Mouse (Mus musculus) kidney, postnatal 36 days (tissue): Measurements from ENCODE around the gene Galnt6.
"Not testable (repeated sequence)": the region's sequence is repeated elsewhere in the genome, so short reads cannot be mapped to it uniquely, and the experiment has no call there.

Source experiments
- DNase-seq, 2 experiments: peaks; one replicate each; pipeline ENCODE4 v3.0.0; 2021 to 2022; ENCODE audit warnings: mixed read lengths in 2 of 2

The Galnt6 gene

DNA sequence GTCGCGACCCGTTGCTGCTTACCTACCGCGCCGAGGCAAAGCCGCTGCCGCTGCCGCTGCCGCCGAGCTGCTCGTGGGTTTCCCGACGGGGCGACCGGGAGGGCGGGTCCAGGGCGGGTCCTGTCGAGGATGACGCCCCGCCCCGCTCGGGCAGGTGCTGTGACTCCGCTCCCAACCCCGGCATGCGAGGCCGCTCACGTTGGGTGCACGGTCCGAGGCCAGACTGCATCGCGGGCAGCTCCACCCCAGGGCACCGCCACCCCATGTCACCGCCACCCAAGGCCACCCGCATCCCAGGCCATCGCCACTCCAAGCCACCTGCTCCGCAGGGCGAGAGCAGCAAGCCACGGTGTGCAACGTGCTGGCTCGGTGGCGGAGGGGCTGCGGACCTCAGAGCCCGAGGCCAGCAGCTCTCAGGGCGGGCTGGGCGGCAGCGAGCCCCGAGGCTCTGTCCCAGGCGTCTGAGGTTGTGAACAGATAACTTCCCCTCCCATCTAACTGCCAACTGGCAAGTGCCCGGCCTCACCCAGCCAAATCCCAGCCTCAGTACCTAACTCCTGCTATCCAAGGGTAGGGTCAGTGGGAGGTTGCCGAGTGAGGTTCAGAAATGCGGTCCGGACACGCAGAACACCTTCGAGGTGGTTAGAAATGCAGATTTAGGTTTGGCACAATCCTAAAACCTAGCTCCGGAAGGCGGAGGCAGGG lies at the start of gene Galnt6:
Gene Galnt6 (minus strand): TSS at position 96 of the 705 bp plus-strand sequence.
- DNase-seq = peak in 1 of 2 experiments; percentile 55

DNA sequence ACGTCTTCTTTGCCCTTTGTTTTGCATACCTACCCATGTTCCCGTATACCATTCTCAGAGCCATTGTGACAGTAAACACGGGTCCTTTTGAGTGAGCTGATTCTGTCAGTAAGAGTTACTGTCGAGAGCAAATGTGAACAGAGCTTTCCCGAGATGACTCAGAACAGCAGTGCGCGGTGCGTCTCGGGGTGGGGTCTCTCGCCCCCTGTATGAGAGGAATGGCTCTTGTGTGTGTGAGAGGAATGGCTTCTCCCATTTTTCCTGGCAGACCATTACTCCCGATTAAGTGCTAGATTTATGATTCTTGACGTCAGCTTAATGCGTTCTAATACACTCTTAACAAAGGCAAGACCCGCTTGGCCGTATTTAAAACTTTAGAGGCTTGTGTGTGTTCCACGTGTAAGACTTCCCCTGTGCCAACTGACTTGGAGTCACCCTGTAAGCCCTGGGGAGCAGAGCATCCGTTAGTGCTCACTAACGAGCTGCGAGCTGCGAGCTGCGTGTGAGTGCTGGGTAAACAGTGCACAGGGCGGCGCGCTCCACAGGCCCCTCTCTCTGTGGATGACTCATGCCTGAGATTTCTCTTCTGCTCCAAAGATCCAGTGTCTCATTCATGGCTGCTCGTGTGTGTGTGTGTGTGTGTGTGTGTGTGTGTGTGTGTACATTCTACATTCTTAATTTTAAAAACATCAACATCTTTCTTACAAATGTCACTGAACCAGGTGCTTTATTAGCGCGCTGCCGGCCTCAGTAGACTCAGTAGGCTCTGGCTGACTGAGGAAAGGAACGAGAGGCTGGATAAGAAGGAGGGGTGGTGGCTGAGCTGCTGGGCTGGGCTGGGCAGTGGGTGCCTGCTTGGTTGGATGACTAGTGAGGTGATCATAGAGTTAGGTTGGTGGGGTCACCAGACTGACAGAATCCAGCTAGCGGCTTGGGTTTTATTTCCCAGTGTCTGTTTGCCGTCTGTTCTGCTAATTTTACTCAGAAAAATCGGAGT lies 48.1 kb upstream of the Galnt6 start:
- peak in 1 of 2 experiments; percentile 18 for DNase-seq

- DNase-seq = no peak
Measured at GRCm38 (mm10) chr15:100776424-100776823, 47.2 kb upstream of the Galnt6 start.

- DNase-seq = no peak
Measured at GRCm38 (mm10) chr15:100775189-100776166, 46.3 kb upstream of the Galnt6 start.

DNA sequence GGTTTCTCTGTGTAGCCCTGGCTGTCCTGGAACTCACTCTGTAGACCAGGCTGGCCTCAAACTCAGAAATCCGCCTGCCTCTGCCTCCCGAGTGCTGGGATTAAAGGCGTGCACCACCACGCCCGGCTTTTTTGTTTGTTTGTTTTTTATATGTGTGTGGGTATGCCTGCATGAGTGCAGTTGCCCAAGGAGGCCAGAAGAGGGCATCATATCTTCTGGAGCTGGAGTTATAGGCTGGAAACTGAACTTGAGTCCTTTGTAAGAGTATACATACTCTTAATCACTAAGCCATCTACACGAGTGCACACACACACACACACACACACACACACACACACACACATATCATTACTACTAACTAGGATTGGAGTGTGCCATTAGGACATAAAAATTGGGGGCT lies 44.7 kb upstream of the Galnt6 start:
- not testable (repeated sequence) for DNase-seq

DNA sequence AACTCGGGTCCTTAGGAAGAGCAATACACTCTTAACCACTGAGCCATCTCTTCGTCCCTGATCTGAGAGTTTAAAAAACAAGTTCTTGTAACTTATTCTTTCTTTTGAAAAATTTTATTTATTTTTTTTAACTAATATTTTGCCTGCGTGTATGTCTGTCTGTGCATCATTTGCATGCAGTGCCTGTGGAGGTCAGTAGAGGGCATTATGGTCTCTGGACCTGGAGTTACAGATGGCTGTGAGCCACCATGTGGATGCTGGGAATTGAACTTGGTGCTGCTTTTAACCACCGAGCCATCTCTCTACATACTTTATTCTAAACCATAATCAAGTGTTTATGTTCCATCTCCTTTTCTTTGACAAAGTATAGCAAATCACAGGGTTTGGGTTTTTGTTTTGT lies 43.5 kb upstream of the Galnt6 start:
- DNase-seq = no peak

- no peak for DNase-seq
Measured at GRCm38 (mm10) chr15:100770338-100770737, 41.2 kb upstream of the Galnt6 start.

- DNase-seq = not testable (repeated sequence)
Measured at GRCm38 (mm10) chr15:100769023-100769422, 39.8 kb upstream of the Galnt6 start.

DNA sequence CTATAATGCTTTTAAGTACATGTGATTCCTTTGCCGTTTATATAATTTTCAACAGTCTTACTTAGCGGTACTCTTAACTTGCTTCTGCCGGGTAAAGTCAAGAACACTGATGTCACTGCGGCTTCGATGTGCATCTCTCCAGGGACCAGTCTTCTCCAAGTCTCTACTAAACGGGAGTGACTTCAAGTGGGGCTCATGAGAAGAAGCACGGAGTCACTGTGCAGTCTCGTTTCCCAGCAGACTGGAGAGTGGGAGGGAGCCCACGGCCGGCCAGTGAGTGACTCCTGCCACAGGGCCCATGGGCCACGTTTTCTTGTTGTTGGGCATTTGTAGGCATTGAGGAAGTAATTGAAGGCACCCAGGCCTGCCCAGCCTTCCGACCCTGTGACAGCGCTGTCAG lies 38.7 kb upstream of the Galnt6 start:
- no peak for DNase-seq

- no peak for DNase-seq
Measured at GRCm38 (mm10) chr15:100766826-100767225, 37.6 kb upstream of the Galnt6 start.

DNA sequence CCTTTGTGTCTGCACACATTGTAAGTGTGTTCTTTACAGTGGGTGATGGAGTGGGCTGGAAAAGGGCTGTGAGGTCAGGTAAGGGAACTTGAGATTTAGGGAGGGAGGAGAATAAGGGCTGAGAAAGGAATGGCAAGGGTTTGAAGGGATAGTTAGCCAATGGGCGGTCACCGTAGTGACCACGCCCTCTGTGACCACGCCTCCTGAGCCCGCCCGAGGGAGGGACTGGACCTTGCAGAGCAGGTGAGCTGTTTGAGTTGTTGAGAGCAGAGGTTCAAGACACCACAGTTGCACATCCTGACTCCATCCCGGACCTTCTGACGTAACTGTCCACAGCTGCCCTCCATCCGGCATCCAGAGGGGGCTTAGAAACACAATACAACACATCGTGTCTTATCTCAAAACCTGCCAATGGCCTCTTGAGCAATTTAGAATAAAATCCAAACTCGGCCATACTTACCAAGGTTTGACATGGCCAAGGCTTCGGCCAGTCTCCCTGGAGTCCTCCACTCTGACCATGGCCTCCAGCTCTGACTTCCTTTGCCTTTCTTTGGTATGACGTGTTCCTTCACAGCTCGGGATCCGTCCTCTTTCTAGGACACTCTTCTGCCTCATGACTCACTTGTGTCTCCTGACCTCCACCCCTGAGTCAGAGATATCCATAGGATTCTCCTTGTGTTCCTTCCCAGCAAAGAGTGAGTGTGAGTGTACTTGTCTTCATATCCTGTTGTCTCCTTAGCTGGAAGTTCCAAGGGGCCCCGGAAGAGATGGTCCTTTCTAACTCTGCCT lies 35.2 kb upstream of the Galnt6 start:
- DNase-seq = no peak

DNA sequence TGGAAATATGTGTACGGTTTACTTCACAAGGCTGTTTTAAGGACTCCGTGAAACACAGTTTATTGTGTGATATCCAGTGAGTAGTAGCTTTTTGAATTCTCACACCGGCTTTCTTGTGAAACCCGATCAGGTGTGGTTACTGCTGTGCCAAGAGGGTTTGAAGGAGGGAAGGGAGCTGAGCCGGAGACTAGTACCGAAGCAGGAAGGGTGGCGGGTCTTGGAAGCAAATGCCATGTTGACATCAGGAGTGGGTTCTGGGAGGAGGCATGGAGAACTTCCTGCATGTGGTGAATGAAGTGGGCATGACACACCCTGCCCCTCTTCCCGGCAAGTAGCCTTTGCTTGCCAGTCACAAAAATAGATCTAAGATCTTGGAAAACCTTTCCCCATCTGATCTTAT lies 33.5 kb upstream of the Galnt6 start:
- DNase-seq = no peak

- DNase-seq = peak; percentile 91 to 93
Measured at GRCm38 (mm10) chr15:100761419-100762185, 32.4 kb upstream of the Galnt6 start, which contains the start of gene Slc4a8. Slc4a8 (plus strand) TSS chr15:100761747.

- DNase-seq = no peak
Measured at GRCm38 (mm10) chr15:100761036-100761418, 31.9 kb upstream of the Galnt6 start.

- no peak for DNase-seq
Measured at GRCm38 (mm10) chr15:100759286-100759685, 30.1 kb upstream of the Galnt6 start.

DNA sequence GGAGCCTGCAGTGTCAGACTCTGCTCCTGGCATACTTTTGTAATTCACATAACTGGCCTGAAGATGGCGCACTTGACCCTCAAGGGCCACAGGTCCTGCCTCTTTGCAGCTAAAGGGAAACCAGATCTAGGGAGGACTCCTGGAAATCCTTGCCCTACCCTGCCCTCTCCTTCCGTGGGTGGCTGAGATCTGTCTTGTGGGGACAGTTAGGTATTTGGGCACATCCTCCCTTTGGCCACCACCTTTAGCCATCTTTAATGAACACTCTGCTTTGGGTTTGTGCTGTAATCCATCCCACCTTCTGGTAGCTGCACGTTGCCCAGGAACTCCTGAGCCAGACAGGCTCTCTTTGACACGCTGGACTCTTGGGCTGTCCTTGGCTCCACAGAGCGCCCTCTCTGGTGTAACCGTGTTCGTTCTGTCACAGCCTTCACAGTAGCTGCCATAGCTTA lies 28.4 kb upstream of the Galnt6 start:
- DNase-seq = peak; percentile 67 to 81

DNA sequence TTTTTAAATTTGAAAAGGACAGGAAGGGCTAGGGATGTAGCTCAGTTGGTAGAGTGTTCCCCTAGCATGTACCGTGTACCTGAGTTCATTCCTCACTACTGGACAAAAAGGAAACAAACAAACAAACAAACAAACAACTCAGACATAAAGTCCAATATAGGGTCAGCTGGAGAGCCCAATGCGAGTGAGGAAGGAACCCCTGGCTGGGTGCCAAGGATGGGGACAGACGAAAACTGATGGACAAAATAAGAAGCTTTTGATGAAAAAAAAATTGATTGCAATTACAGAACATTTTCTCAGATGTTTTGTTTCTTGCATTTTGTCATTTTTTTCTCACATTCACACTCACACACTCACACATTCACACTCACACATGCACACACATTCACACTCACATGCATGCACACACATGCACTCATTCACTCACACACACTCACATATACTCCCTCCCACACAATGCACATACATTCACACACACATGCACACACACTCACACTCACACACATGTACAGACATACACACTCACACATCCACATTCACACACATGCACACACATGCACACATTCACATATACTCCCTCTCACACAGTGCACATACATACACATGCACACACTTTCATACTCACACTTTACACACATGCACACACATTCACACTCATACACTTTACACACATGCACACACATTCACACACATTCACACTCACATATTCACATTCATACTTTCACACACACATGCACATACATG lies 26.9 kb upstream of the Galnt6 start:
- peak in 1 of 2 experiments; percentile 57 for DNase-seq

DNA sequence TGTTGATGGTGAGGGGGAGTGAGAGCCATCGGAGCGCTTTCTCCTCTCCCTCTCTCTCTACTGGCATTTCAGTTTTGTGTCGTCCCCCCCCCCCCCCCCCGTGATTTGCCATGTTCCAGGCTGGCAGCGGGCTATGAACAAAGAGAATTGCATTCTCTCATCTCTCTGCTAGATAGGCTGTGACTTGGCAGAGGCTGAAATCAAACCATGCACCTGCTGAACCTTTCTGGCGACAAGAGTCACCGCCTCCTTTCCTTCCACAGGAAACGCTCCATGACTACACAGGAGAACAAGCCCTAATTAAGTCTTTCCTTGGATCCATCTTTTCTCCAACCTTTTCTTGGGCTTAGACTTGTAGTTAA lies 26.3 kb upstream of the Galnt6 start:
- DNase-seq = no peak

- DNase-seq = peak; percentile 76 to 77
Measured at GRCm38 (mm10) chr15:100754805-100755497, 25.8 kb upstream of the Galnt6 start.
